Mouse (Mus musculus) bone marrow macrophage, adult 2 months (primary cell): ENCODE data around the gene Stx17.

ENCODE experiments used
- CTCF ChIP-seq: IDR thresholded peaks from 2 replicates; pipeline ENCODE4 v1.5.1; 2012; ENCODE audit warnings: low read depth, mild to moderate bottlenecking, low read length, moderate library complexity
- POLR2A ChIP-seq: IDR thresholded peaks from 2 replicates; pipeline ENCODE4 v1.6.1; 2012; ENCODE audit warnings: mild to moderate bottlenecking, low read depth, low read length, borderline replicate concordance

DNA sequence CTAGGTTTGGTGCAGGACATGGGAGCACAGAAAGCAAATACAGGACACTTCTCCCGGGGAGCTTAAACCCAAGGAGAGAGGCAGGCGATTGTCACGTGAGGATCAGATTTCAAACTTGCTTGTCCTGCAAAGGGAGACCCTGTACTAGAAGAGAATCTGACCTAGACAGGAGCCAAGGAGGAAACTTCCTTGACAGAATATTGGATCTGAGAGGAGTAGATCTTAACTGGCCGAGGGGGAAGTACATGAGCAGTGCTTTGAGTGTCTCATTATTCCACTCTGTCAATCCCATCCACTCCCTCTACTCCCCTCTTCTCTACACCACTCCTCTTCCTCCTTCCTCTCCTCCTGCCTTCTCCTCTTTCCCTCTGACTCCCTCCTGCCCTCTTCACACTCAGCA, 46.5 kb upstream of the Stx17 start:
- TF ChIP-seq POLR2A = no peak
- no peak for TF ChIP-seq CTCF
